Comparison of ENCODE assay signal across 21 mouse cellular contexts in the genomic region with DNA sequence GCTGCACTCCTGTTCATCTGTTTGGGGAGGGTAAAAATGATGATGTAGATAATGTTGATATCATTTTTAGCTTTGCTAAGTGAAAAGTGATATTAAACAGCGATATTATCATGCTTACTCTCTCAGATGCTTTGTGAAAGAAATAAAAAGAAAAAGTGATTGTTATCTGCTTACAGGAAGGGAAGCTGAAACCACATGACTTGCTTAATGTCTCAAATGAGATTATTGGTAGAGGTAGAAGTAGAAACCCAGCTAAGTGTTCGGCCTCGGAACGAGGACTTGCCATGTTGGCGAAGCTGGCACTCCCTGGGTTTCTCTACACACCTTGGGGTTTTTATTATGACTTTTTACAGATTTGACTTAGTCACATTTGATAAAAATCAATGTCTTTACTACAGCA.
DNase-seq lines count a peak whose midpoint lies in the region; ATAC-seq lines count a peak whose summit lies in the region.
"Had no signal": no experiment of that assay in that cellular context is flagged by ENCODE, and none has a peak within 500 bp of the region (broad histone marks: within the 10 kb centered on the region; RNA-seq: fewer than 3 reads in every experiment).

No protein-coding gene starts in this region.

- DNase-seq in CD4-positive, CD25-positive, alpha-beta regulatory T cell, adult 2 months (ENCODE audit: low read depth, low spot score), result peak; percentile 31
- peak; percentile 8 for DNase-seq in naive thymus-derived CD4-positive, alpha-beta T cell, adult 2 months (ENCODE audit: low read depth)
- no peak for DNase-seq in liver
- DNase-seq in lung, postnatal 25 days (ENCODE audit: low spot score), result no peak
- DNase-seq: adrenal gland, adult 8-10 months; adrenal gland, postnatal 25 days; cerebellum, adult 11-12 months; cerebellum, adult 8-10 months; cerebellum, postnatal 10 days; cerebellum, postnatal 36 days; embryo, embryonic 11 days; gastrocnemius, postnatal 36 days; heart, adult 11 months; heart, postnatal 10 days; heart, postnatal 36 days; kidney, adult 18-20 months had no signal

- ATAC-seq in CD4-positive, CD25-positive, alpha-beta regulatory T cell, adult 4 months, result peak; percentile 67
- peak; percentile 37; the same call in 1 of the 2 replicates for ATAC-seq in granulocyte monocyte progenitor cell, adult 5-6 weeks (replicated peaks; ENCODE audit: poor library complexity, severe bottlenecking)
- ATAC-seq: forebrain, embryonic 13.5 days; forebrain, embryonic 16.5 days; intestine, embryonic 16.5 days had no signal

Comparison
In these comparisons a context has a peak if more than half of its experiments do, and no peak if none do; other contexts are left out.
1. DNase-seq: peak in CD4-positive, CD25-positive, alpha-beta regulatory T cell, adult 2 months (single experiment) and naive thymus-derived CD4-positive, alpha-beta T cell, adult 2 months (single experiment); none in liver (single experiment) and lung, postnatal 25 days (single experiment).